Mouse (Mus musculus) CD4-positive naive resting alpha-beta T cell, adult 57 days (primary cell): ENCODE results near the gene Prickle2. TPM values are rescaled to one million over a fixed set of nuclear protein-coding genes. Genes with fewer than 3 reads are reported as not detected.

Source experiments
- total RNA-seq: library from RNA; stranded (reverse); gene quantifications from one replicate; pipeline ENCODE4 v1.2.4, GENCODE M21; 2023

Prickle2 gene
- total RNA-seq, result 1.9 TPM

GRCm38 (mm10) chr6:92706145-92706466 is at the start of gene Prickle2:
TSS of gene Prickle2 (minus strand) at chr6:92706155.

Other genes with a start within 250 kb of the Prickle2 start
- not detected for gene A730049H05Rik, start 110.3 kb upstream of the Prickle2 start, total RNA-seq
- gene Gm15737, start 163.2 kb upstream of the Prickle2 start, total RNA-seq, result not detected
- 0.33 TPM for gene Adamts9, start 237.3 kb upstream of the Prickle2 start, total RNA-seq